Mouse (Mus musculus) lung, embryonic 15.5 days (tissue): ENCODE data around the gene Tulp1. TPM values are rescaled to one million over a fixed set of nuclear protein-coding genes. Genes with fewer than 3 reads are reported as not detected.
"Not testable (repeated sequence)": the region's sequence is repeated elsewhere in the genome, so short reads cannot be mapped to it uniquely, and the experiment has no call there.

Source experiments
- ATAC-seq: fragments of 200-750 bp; cut with Nextera tagmentation; 2 replicates; pipeline ENCODE4 v1.8.0; 2017; ENCODE audit warnings: moderate number of reproducible peaks, borderline replicate concordance; ENCODE audit not compliant: low FRiP score, low TSS enrichment; ENCODE audit errors: extremely low read depth
- H3K27ac ChIP-seq: fragments of 300-500 bp; sonication (generic); 2 replicates; pipeline ENCODE4 v1.5.1; 2015; ENCODE audit warnings: moderate library complexity, mild to moderate bottlenecking, inconsistent platforms
- H3K27me3 ChIP-seq: fragments of 300-500 bp; sonication (generic); 2 replicates; pipeline ENCODE4 v1.6.1; 2015; ENCODE audit warnings: inconsistent platforms
- H3K36me3 ChIP-seq: fragments of 300-500 bp; sonication (generic); 2 replicates; pipeline ENCODE4 v1.6.1; 2015; ENCODE audit warnings: inconsistent platforms
- H3K4me1 ChIP-seq: fragments of 300-500 bp; sonication (generic); 2 replicates; pipeline ENCODE4 v1.6.1; 2015; ENCODE audit warnings: inconsistent platforms
- H3K4me2 ChIP-seq: fragments of 300-500 bp; sonication (generic); 2 replicates; pipeline ENCODE4 v1.6.1; 2015; ENCODE audit warnings: inconsistent platforms, mild to moderate bottlenecking, moderate library complexity
- H3K4me3 ChIP-seq: fragments of 300-500 bp; sonication (generic); 2 replicates; pipeline ENCODE4 v1.5.1; 2015; ENCODE audit warnings: mild to moderate bottlenecking, inconsistent platforms
- H3K9ac ChIP-seq: fragments of 300-500 bp; sonication (generic); 2 replicates; pipeline ENCODE4 v1.6.1; 2015; ENCODE audit warnings: inconsistent platforms
- H3K9me3 ChIP-seq: fragments of 300-500 bp; sonication (generic); 2 replicates; pipeline ENCODE4 v1.6.1; 2016; ENCODE audit warnings: inconsistent platforms
- WGBS: fragments of 180-500 bp; shearing (Covaris S2); methylation state at CpG from one replicate; pipeline ENCODE4 v1.1.7; 2015; 5-methylcytosine and 5-hydroxymethylcytosine counted together
- polyA plus RNA-seq: library from polyadenylated mRNA; unstranded; fragments of >200 nt; fragmentation: Nextera tagmentation; extraction: Ambion mirVana; gene quantifications from 2 replicates; pipeline ENCODE4 v1.2.1, GENCODE M21; 2015

The Tulp1 gene
- polyA plus RNA-seq, 1 experiment from 2014 or later = 6.0 TPM

DNA sequence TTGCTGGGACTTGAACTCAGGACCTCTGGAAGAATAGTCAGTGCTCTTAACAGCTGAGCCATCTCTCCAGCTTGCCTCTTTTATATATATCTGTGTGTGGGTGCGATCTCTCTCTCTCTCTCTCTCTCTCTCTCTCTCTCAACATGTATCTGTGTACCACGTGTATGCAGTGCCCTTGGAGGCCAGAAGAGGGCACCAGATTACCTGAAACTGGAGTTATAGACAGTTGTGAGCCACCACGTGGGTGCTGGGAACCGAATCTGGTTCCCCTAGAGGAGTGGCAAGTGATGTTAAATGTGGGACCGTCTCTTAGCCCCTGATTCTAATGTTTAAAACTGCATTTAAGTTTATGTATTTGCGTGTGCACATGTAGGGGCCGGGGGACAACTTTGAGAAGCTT, 40.6 kb downstream of the Tulp1 start:
- WGBS = 93% methylated on average over 7 of the region's 7 CpGs
- H3K36me3 ChIP-seq = peaks cover 30% of the 10 kb centered on the region
- H3K4me3 ChIP-seq, H3K27ac ChIP-seq, H3K9me3 ChIP-seq, H3K27me3 ChIP-seq, H3K9ac ChIP-seq, H3K4me2 ChIP-seq, ATAC-seq: not testable (repeated sequence)
- H3K4me1 ChIP-seq = peaks cover 12% of the 10 kb centered on the region

DNA sequence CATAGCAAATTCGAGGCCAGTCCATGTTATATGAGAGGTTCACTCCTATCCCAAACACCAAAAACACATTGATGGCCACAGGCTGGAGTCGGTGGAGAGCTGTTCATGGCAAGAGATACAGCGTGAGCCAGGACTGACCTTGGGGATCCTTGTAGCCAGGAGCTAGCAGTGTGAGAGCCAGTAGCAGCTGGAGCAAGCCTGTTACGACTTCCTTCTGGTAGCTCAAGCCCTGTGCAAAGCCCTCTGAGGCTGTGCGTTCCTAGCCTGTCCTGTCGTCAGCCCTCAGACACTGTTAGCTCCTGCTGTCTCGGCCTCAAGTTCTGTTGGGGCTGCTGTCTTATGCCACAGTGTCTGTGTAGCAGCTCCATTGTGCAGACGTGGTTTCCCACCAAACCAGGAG, 41.2 kb downstream of the Tulp1 start:
- WGBS = 89% methylated on average over 8 of the region's 8 CpGs
- H3K4me1 ChIP-seq = peaks cover 11% of the 10 kb centered on the region
- no peak overlapping the region for H3K4me3 ChIP-seq
- no peaks in the 10 kb centered on the region for H3K27me3 ChIP-seq
- no peak overlapping the region for H3K9ac ChIP-seq
- H3K9me3 ChIP-seq = no peaks in the 10 kb centered on the region
- peaks cover 35% of the 10 kb centered on the region for H3K36me3 ChIP-seq
- no peak overlapping the region for H3K27ac ChIP-seq
- ATAC-seq = no peak
- no peak overlapping the region for H3K4me2 ChIP-seq

DNA sequence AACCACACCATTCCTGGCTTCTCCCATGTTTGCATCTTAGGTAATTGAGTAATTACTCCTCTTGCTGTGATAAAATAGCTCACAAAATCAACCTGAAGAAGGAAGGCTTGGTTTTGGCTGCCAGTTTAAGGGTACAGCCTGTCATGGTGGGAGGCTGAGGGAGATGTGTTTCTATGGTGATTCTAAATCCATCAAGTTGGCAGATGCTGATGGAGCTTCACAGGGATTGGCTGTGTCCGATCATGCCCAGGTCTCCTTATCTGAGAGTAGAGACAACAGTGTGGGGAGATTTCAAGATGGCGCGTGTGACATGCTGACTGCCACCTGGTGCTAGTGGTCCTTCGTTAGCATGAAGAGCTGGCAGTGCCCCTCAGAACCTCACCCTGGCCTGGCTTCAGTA, 43.3 kb downstream of the Tulp1 start:
- Histone ChIP-seq H3K9ac (no peak overlapping the region), H3K27me3 (no peaks in the 10 kb centered on the region), H3K4me2 (no peak overlapping the region), H3K27ac (no peak overlapping the region), H3K4me1 (no peaks in the 10 kb centered on the region), H3K9me3 (no peaks in the 10 kb centered on the region), H3K4me3 (no peak overlapping the region), H3K36me3 (peaks cover 54% of the 10 kb centered on the region)
- no peak for ATAC-seq
- 79% methylated on average over 4 of the region's 4 CpGs for WGBS

DNA sequence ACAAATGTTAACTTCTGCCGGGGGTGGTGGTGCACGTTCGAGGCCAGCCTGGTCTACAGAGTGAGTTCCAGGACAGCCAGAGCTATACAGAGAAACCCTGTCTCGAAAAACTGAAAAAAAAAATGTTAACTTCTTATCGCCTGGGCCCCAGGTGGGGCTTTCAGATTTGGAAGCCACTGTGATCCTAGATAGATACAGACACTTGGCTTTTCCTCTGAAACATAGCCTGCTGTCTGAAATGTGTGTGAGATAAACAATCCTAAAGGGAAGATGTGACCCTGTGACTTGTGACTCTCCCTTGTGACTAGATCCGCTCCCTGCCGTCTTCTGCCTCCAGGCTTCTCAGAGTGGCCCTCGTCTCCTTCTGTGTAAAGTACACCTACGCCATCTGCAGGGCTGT, 47.3 kb downstream of the Tulp1 start:
- H3K36me3 ChIP-seq = peaks cover 50% of the 10 kb centered on the region
- no peak overlapping the region for H3K4me3 ChIP-seq
- WGBS = 80% methylated on average over 9 of the region's 9 CpGs
- ATAC-seq = no peak
- H3K9me3 ChIP-seq = no peaks in the 10 kb centered on the region
- H3K9ac ChIP-seq = no peak overlapping the region
- no peaks in the 10 kb centered on the region for H3K27me3 ChIP-seq
- no peak overlapping the region for H3K4me2 ChIP-seq
- H3K27ac ChIP-seq = no peak overlapping the region
- H3K4me1 ChIP-seq = peaks cover 17% of the 10 kb centered on the region

DNA sequence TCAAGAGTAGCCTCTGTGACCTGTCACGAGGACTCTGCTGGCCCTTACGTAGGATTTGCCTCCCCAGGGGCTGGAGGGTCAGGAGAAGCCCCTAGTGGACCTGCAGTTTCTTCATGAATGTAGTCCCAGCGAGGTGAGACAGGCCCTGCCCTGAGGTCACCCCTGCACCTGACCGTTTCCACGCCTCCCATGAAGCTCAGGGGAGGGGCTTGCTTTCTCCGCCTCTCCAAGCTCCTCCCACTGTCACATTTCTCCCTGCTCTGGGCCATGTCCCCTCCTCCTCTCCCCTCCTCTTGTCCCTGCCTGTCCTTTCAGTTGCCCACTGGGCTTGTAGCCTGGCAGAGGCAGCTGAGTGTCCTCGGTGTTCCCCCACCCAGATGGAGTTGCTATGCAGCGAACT, 47.9 kb downstream of the Tulp1 start:
- Histone ChIP-seq H3K9ac (no peak overlapping the region), H3K27me3 (no peaks in the 10 kb centered on the region), H3K9me3 (no peaks in the 10 kb centered on the region), H3K4me3 (no peak overlapping the region), H3K4me2 (no peak overlapping the region), H3K36me3 (peaks cover 44% of the 10 kb centered on the region), H3K27ac (no peak overlapping the region), H3K4me1 (peaks cover 17% of the 10 kb centered on the region)
- 62% methylated on average over 8 of the region's 8 CpGs for WGBS
- ATAC-seq = no peak

DNA sequence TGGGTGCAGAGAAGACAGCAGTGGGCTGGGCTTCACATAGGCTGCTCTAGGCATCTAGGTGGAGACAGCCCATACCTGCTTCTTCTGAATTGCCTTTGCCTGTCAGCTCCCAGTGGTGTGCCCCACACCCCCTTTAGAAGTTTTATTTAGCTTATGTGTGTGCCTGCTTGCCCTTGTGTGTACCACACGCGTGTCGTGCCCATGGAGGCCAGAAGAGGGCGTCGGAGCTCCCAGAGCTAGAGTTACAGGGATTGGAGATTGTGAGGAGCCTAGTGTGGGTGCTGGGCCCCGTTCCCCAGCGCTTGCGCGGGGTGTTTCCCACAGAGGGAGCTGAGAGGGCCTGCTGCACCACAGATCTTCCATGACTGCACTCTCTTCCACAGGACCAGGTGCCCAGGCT, 48.5 kb downstream of the Tulp1 start:
- 90% methylated on average over 9 of the region's 9 CpGs for WGBS
- H3K4me2 ChIP-seq = no peak overlapping the region
- H3K36me3 ChIP-seq = peaks cover 43% of the 10 kb centered on the region

DNA sequence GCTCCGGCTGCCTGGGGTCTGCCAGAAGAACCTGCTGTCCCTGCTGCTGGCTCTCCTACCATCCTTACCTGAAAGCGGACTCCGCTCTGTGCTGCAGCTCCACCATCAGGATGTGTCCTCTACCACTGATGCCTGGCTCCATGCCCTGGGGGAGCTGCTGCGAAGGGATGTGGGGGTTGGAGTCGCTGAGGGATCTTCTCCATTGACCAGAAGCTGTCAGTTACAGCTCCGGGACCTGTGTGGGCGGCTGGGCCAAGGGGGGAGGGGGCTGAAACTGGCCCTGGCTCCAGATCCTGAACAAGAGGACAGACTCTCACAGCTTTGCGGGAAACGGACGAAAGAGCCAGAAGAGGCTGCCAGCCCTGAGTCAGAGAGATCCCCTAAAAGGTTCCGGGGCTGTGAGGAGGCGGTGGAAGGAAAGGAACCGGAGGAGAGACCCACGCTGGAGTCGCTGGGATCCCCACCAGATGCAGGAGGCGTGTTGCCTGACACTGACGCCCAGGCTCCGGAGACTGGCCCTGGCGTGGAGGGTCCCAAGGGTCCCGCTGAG, 49.3 kb downstream of the Tulp1 start:
- peaks cover 17% of the 10 kb centered on the region for H3K4me1 ChIP-seq
- no peaks in the 10 kb centered on the region for H3K27me3 ChIP-seq
- no peak overlapping the region for H3K4me2 ChIP-seq
- ATAC-seq = no peak
- H3K9me3 ChIP-seq = no peaks in the 10 kb centered on the region
- H3K4me3 ChIP-seq = no peak overlapping the region
- H3K9ac ChIP-seq = 0 out of 2 replicates have a peak overlapping the region, but pooled peaks have one; percentile 2
- peaks cover 40% of the 10 kb centered on the region for H3K36me3 ChIP-seq
- no peak overlapping the region for H3K27ac ChIP-seq
- 88% methylated on average over 20 of the region's 20 CpGs for WGBS

More for the DNA sequence above, 48.5 kb downstream of the Tulp1 start:
- Histone ChIP-seq H3K27me3 (no peaks in the 10 kb centered on the region), H3K27ac (no peak overlapping the region), H3K4me1 (peaks cover 17% of the 10 kb centered on the region), H3K4me3 (no peak overlapping the region), H3K9me3 (no peaks in the 10 kb centered on the region), H3K9ac (no peak overlapping the region)
- ATAC-seq = no peak

DNA sequence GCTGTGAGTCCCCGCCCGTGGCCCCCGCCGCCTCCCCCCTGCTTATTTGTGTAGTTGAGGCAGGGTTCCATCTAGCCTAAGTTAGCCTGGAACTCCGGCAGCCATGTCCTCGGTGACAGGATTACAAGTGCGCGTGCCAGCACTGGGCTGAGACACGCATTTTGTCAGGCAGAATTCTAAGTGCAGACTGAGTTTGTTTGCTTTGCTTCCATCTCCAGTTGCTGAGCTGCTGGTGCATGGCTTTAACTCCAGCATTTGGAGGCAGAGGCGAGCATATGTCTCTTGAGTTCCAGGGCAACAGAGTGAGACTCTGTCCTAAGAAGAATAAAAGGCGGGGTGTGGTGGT, 51.2 kb downstream of the Tulp1 start:
- peak; percentile 32 for ATAC-seq
- peak overlapping the region; percentile 93 for H3K27ac ChIP-seq
- peak overlapping the region; percentile 81 for H3K9ac ChIP-seq

DNA sequence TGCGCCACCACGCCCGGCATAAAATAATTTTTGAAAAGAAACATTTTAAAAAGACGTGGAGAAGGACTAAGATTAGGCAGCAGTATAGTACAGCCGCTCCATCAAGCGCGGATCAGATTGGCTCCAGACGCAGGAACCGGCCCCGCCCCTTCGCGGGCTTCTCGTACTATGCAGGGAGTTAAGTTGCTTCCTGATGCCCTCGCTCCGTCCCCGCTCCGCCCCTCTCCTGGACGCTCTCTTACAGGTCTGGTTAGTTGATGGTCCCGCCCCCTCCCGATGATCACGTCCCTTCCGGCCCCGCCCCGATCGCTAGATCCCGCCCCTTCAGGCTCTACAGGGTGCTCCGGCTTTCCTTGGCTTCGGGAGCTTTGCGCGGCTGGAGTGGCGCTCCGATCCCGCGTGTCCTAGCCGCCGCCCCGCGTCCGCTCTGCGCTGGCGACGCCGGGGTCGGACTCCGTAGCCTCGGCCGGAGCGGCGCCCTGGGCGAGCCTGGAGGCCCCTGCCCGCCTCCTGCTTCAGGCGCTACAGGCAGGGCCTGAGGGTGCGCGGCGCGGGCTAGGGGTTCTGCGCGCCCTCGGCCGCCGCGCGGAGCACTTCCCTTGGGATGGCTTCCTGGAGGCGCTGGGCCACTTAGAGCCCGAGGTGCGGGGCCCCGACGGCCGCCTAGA, 51.7 kb downstream of the Tulp1 start, which contains the start of gene Fance:
Fance (plus strand) TSS at position 308 of the 668 bp plus-strand sequence.
- no peaks in the 10 kb centered on the region for H3K9me3 ChIP-seq
- ATAC-seq = peak; percentile 98
- peak within 1 kb of the TSS; percentile 75 for H3K4me2 ChIP-seq
- peaks cover 21% of the 10 kb centered on the region for H3K4me1 ChIP-seq
- H3K9ac ChIP-seq = peak within 1 kb of the TSS; percentile 81
- H3K4me3 ChIP-seq = peak within 1 kb of the TSS; percentile 69
- H3K27ac ChIP-seq = peak within 1 kb of the TSS; percentile 93
- H3K36me3 ChIP-seq = peaks cover 23% of the 10 kb centered on the region
- no peaks in the 10 kb centered on the region for H3K27me3 ChIP-seq
- under 1% methylated on average over 69 of the region's 69 CpGs for WGBS

More for the DNA sequence above, 51.2 kb downstream of the Tulp1 start:
- H3K4me2 ChIP-seq = peak overlapping the region; percentile 75
- peaks cover 28% of the 10 kb centered on the region for H3K36me3 ChIP-seq
- H3K4me1 ChIP-seq = peaks cover 17% of the 10 kb centered on the region
- no peaks in the 10 kb centered on the region for H3K9me3 ChIP-seq
- peak overlapping the region; percentile 69 for H3K4me3 ChIP-seq
- no peaks in the 10 kb centered on the region for H3K27me3 ChIP-seq
- WGBS = under 1% methylated on average over 11 of the region's 11 CpGs

DNA sequence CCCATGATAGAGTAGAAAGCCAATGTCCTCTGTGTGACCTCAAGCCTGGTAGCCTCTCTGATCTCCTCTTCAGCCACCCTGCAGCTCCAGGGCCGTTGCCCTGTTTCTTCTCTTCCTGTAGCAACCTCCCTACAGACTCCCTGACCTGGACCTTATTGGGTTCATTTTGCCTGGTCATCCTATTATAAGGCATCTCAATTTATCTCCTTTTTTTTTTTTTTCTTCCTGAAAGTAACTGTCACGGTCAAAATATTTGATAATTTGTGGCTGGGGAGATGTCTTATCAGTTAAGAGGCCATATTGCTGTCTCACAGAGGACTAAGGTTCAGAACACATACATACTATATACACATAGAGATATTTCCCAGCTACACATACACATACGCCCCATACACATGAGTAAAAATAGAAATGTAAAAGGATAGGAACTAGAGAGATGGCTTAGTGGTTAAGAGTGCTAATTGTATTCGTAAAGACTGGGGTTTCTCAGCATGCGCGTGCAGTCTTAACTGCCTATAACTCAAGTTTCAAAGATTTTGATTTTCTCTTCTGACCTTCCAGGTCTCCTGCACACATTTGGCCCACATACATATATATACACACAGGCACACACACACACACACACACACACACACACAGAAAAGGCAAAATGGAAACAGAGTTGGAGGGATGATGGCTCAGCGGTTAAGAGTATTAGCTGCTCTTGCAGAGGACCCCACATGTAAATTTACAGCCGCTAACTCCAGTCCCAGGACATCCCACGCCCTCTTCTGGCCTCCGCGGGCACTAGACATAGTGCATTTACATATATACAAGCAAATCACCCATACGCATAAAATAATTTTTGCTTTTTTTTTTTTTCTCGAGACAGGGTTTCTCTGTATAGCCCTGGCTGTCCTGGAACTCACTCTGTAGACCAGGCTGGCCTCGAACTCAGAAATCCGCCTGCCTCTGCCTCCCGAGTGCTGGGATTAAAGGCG, 52.5 kb downstream of the Tulp1 start:
- Histone ChIP-seq H3K27me3 (no peaks in the 10 kb centered on the region), H3K4me2 (peak overlapping the region; percentile 75), H3K4me1 (peaks cover 23% of the 10 kb centered on the region), H3K9ac (peak overlapping the region; percentile 4; the same call in 1 of the 2 replicates), H3K4me3 (peak overlapping the region; percentile 69), H3K36me3 (peaks cover 17% of the 10 kb centered on the region; the same call in 1 of the 2 replicates), H3K27ac (peak overlapping the region; percentile 60), H3K9me3 (no peaks in the 10 kb centered on the region)
- 21% methylated on average over 17 of the region's 17 CpGs for WGBS
- ATAC-seq = peak; percentile 3; the same call in 1 of the 2 replicates

DNA sequence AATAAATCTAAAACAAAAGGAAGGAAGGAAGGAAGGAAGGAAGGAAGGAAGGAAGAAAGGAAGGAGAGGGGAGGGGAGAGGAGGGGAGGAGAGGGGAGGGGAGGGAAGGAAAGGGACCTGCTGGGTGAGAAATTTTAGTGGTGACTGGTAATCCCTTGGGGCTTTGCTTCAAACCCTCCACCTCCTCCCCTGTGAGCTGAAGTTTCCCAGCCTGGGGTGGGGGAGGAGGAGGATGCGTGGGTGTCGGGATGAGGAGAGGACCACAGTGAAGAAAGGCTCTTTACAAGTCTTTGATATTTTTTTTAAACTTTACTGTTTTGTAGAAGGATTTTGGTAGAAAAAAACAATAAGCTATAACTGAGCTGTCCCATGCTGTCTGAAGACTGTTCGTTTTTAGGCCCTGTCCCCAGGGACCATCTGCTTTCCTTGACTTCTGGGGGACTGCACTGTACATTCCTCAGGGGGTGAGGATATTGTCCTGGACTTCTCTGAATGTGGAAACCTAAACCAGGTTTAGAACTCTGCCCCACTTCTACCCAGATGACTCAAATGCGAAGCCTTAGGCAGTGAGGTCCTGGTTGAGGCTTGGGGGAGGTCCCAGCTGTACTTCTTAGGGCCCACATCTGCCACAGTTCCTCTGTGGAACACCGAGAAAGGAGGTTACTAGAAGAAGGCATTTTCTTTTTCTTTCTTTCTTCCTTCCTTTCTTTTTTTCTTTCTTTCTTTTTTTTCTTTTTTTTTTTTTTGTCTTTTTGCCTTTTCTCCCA, 53.5 kb downstream of the Tulp1 start:
- no peaks in the 10 kb centered on the region for H3K27me3 ChIP-seq
- peaks cover 23% of the 10 kb centered on the region for H3K4me1 ChIP-seq
- H3K4me3 ChIP-seq = no peak overlapping the region
- no peak overlapping the region for H3K9ac ChIP-seq
- peaks cover 8% of the 10 kb centered on the region; the same call in 1 of the 2 replicates for H3K36me3 ChIP-seq
- H3K27ac ChIP-seq = no peak overlapping the region
- no peak overlapping the region for H3K4me2 ChIP-seq
- H3K9me3 ChIP-seq = no peaks in the 10 kb centered on the region
- ATAC-seq = no peak
- 76% methylated on average over 5 of the region's 5 CpGs for WGBS
